Mouse (Mus musculus): ENCODE data around the gene Ace.

Ace gene

DNA sequence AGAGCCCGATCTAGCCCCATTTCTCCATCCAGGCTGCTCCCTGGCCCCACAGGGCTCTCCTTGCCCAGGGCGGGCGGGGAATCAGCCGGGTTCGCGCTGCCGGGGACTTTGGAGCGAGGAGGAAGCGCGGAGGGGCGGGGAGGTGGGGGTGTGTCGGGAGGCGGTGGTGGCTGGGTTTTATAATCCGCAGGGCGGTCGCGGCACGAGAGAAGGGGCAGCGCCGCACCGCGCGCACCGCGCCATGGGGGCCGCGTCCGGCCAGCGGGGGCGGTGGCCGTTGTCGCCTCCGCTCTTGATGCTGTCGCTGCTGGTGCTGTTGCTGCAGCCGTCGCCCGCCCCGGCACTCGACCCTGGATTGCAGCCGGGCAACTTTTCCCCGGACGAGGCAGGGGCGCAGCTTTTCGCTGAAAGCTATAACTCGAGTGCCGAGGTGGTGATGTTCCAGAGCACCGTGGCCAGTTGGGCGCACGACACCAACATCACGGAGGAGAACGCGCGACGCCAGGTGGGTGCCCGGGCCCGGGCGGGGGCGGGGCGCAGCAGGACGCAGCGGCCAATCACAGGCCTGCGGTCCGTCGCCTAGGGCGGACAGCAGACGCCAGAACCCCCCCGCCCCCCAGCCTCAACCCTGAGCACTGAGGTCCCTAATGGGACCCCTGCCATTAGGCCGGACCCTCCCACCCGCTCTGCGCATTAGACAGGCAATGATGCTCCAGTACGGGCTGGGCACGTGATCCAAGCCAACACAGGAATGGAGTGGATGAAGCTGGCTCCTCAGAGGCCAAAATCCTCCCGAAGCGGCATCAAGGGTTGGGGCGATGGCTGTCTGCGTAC is at the start of gene Ace:
TSS of gene Ace (plus strand) at position 205 of the 834 bp plus-strand sequence.
- DNase-seq (ENCODE audit: low spot score in 2 of 2) = no peak

DNA sequence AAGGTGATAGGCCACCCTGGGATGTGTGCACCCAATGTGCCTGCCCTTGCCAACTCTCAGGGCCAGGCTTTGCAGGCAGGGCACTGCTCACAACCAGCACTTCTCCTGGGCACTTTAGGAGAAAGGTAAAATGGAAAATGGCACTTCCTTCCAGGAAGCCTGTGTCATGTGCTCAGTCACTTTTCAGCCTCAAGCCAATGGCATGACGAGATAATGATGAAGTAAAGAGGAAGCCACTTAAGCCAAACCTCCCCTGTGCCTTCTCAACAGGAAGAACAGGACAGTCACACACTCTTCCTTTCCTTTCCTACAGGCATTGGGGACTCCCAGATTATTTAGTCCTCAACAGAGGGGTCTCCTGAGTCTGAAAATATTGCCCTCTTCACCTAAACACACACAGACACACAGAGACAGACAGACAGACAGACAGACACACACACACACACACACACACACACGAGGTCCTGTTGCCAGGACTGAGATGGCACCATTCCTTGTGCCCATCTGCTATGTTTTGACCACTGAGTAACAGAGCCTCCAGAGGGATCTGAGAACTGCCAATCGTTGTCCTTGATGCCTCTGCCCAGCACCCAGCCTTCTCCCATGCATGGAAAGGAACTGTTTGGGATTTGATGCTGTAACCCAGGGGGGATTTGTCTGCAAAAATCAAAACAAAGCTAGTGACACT is 47.5 kb upstream of the Ace start:
- no peak for DNase-seq (ENCODE audit: low spot score in 2 of 2)

DNA sequence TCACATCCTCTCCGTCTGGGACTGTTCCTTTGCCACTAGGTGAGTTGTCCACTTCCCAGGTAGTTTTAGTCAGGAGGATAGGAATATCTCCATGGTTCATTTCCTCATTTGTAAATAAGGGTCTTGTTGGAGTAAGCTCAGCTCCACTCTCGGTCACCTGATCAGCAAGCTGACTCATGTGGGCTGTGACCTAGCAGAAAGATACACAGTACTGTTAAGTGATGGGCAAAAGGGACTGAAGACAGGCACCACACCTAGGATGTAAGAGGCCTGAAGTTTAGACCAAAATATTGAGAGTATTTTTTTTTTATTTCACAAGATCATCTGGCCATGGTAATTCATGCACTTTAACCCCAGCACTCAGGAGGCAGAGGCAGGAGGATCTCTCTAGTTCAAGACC is 46.9 kb upstream of the Ace start:
- DNase-seq (ENCODE audit: low spot score in 2 of 2) = no peak

DNA sequence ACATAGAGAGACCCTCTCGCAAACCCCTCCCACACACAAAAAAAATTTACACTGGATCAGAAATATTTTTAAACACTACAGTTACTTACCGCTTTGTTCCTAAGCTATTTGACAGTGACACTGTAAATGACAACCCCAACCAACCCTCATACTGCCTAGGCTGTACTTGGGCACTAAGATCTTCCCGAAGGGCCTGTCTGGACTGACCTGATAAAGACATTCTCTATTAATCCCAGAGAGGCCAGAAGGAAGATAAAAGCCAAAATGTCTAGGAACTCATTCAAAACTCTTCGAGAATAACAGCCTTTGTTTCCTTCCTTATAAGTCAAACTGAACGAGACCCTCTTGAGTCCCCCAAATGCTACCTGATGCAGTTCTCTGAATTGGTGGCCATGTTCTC is 46.5 kb upstream of the Ace start:
- no peak for DNase-seq (ENCODE audit: low spot score in 2 of 2)

DNA sequence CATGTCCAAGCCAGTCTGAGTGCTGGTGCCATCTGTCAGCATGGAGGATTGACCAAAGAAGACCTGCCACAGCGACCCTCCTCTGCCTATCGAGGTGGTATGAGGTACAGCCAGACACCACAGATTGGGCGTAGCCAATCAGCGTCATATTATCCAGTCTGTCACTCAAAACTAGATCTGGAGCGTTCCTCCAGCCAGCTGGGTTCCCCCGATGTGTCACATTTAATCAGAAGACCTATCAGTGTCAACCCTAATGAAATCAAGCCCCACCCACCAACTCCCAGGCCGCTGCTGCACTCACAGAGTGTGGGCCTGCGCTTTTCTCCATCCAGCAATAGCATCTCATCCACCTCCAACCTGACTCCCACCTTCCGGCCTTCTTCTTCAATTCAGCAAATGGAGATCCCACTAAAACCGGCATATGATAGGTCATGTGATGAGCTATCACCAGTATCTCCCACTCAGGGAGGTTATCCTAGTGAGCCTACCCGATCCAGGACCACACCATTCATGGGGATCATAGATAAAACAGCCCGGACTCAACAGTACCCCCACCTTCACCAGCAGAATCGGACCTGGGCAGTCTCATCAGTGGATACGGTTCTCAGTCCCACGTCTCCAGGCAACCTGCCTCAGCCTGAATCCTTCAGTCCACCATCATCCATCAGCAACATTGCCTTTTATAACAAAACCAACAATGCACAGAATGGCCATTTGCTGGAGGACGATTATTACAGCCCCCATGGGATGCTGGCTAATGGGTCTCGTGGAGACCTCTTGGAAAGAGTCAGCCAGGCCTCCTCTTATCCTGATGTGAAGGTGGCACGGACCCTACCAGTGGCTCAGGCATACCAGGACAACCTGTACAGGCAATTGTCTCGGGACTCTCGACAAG is 44.7 kb upstream of the Ace start:
- peak in 1 of 2 experiments; percentile 47 for DNase-seq (ENCODE audit: low spot score in 2 of 2)

- DNase-seq (ENCODE audit: low spot score in 2 of 2) = peak; percentile 59 to 61
These were observed 40.4 kb upstream of the Ace start for GRCm38 (mm10) chr11:105927065-105928030.

- no peak for DNase-seq (ENCODE audit: low spot score in 2 of 2)
These were observed 39.6 kb upstream of the Ace start for GRCm38 (mm10) chr11:105928171-105928570.

DNA sequence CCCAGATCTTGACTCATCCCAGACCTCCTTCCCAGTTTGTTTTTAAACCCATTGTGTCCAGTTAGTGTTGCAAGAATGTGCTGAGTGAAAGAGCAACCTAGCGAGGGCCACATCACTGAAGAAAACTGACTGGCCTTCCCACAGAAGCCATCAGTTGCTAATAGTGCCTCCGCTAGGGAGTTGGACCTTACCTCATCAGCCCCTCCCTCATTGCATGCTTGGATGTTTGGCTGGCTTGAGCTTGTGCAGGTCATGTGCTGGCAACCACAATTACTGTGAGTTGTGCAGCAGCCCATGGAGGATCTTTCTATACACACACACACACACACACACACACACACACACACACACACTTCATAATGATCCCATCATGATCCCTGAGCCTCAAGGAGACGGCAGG is 36.4 kb upstream of the Ace start:
- DNase-seq (ENCODE audit: low spot score in 2 of 2) = no peak

- DNase-seq (ENCODE audit: low spot score in 2 of 2) = no peak
These were observed 34.0 kb upstream of the Ace start for GRCm38 (mm10) chr11:105933746-105934145.

GRCm38 (mm10) chr11:105934303-105934711 is 33.4 kb upstream of the Ace start:
- no peak for DNase-seq (ENCODE audit: low spot score in 2 of 2)

GRCm38 (mm10) chr11:105934816-105935215 is 32.9 kb upstream of the Ace start:
- DNase-seq (ENCODE audit: low spot score in 2 of 2) = no peak

DNA sequence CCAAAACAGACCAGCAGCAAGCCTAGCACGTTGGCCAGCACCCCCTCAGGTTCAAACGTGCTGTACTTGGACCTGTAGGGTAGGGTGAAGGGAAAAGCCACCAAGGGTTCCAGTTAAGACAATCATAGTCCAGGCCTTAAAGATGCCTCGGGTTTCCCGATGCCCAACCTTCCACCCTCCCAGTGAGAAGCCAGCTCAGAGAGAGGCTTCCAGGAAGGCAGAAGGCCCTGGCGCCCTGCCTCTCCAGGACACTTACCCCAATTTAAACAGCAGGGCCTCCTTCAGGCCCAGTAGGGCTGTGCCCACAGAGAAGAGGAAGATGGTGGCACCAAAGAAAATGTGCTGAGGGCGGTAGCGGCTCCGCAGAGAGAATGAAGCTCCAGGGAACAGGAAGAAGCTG is 32.2 kb upstream of the Ace start:
- DNase-seq (ENCODE audit: low spot score in 2 of 2) = no peak

- peak; percentile 48 to 63 for DNase-seq (ENCODE audit: low spot score in 2 of 2)
These were observed 31.5 kb upstream of the Ace start for GRCm38 (mm10) chr11:105936200-105936599.

DNA sequence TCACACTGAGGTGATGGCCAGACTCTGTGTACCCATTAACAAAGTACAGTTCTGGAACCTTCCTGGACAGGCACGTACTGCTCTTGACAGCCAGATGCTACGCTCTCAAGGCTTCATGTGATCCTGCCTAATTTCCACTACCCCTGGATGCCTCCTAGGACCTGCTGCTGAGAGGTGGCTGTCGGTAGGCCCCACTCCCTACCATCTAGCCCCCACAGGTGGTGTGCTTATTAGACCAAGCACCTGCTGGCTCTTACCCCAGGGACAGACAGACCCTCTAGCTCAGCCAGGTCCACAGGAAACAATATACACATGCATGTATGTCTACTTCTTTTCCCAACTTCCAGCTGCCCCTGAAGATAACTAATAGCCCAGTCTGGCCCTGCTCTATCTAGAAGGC is 30.8 kb upstream of the Ace start:
- DNase-seq (ENCODE audit: low spot score in 2 of 2) = no peak

DNA sequence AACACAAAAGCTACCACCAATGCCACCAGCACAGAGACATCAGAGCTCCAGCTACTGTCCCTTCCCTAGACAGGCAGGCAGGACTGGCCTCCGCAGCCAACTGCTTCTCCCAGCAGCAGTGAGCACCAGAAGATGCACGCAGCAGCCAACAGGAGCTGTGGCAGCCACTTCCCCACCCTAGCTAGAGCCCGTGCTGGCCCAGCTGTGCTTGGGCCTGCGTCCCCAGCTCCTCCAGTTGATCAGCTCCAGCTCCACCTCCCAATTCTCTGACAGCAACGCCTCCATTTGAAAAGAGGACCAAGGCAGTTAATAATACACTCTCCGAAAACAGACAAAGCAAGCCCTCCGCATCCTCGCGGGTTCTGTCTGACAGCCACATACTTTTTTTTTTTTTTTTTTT is 29.0 kb upstream of the Ace start:
- no peak for DNase-seq (ENCODE audit: low spot score in 2 of 2)

DNA sequence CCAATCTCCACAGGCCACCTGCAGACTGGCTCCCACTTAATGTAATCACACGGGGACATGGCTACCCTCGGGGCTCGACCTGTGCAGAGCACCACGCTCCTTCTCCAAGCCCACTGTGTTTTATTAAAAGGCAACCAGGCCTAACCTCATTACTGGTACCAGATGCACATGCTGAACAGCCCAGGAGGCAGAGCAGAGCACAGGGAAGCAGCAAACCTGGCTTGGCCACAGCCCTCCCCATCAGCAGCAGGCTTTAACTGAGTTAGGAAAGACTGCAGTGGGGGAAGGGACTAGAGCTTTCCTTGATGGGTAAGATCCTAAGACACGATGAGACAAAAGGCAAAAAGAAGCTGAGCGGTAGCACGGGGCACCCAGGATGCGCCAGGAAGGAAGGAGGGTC is 25.8 kb upstream of the Ace start:
- no peak for DNase-seq (ENCODE audit: low spot score in 2 of 2)

- DNase-seq (ENCODE audit: low spot score in 2 of 2) = no peak
These were observed 24.3 kb upstream of the Ace start for GRCm38 (mm10) chr11:105943133-105944102.

DNA sequence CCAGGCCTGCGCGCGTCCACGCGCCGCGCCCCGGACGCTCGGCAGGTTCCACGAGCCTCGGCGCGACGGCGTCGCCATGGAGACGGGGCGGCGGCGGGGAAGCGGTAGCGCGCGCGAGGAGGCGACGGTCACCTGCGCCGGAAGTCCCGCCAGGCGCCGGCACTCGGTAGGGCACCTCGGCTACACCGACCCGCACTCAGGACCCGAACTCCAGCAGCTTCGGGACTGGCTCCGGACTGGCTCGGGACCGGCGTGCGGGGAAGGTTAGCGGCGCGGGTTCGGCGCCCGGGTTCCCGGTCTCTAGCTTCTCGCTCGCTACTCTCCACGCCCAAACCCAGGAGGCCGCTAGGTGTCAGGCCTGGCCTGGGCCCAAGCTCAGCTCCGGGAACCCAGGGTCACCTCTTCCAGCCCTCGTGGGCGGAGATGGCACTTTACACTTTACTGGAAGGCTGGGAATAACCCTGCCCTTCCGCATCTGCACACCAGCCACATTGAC is 23.6 kb upstream of the Ace start:
- peak; percentile 51 to 64 for DNase-seq (ENCODE audit: low spot score in 2 of 2)

Data from right cerebral cortex, postnatal 36 days (tissue).